Mouse (Mus musculus) embryo, embryonic 9.5 days (tissue): ENCODE measurements at regions not wholly inside any gene's neighbourhood (a gene's known extent, or its start where the extent isn't known, plus 50 kb on each side); places are given as distances from the start of the nearest gene placed in this dataset.

Experiments used
- DNase-seq: peaks from one replicate; pipeline ENCODE4 v3.0.0-alpha.2; 2017; ENCODE audit errors: extremely low spot score

DNA sequence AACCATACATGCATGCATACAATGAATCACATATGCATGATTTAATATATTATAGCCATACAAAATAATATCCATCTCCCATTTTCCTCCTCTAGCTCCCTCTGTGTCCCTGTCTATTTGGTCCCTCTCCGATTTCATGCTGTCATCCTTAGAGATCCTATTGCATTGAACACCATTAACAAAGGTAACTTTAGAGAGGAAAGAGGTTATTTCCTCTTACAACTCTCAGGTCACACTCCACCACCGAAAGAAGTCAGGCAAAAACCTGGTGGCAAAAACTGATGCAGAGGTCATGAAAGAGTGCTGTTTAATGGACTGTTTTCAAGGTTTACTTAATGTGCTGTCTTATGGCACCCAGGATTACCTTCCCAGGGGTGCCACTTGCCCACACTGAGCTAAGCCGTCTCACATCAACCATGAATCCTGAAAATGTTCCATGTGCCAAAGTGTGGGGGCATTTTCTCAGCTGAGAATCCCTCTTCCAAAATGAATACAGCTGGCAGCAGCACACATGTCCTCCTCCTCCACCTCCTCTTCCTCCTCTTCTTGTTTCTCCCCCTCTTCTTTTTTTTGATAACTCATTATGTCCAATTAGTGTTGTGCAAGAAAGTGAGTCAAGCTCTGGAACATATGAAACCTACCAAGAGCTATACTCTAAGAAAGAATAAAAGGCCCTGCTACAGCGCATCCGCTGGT is 212.4 kb downstream of the Efhb start:
- DNase-seq: no peak

DNA sequence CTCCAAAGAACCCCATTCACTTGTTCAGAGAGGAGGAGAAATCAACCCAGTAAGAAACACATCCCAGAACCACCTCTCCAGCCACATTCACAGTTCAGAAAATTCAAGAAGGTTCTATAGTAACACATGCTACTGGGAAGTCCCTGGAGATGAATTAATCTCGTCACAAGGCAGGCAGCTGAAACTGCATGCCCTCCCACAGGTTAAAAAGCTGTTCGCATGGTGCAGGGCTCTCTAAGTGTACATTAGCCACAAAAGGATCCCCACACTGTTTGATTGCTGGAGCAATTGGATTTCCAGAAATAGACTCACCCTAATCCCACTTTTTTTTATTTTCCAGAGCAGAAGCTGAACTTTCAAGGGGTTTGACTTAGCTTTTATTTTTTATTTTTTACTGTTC is 214.6 kb downstream of the Efhb start:
- DNase-seq: no peak

DNA sequence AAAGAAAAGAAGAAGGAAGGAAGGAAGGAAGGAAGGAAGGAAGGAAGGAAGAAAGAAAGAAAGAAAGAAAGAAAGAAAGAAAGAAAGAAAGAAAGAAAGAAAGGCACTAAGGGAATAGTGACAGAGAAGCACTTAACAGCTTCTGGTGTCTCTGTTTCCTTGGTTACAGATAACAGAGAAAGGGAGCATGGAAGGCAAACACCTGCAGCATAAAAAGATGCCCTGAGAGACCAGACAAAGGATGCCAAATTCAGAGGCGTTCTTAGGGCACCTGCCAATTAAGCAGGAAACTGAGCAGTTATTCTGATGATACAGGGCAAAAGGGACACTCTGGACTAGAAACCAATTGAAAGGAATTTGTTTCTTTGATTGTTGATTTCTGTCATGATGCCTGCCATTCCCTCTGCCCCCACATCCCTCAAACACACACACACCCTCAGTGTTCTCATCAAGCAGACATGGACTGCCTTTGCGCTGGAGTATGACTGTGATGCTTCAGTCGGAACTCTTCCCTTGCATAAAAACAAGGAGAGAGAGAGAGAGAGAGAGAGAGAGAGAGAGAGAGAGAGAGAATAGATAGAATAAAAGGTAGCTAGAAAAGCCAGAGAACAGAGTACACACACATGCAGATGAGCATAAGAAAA is 215.4 kb downstream of the Efhb start:
- DNase-seq: no peak

GRCm38 (mm10) chr17:53210416-53210772 is 252.7 kb downstream of the Efhb start:
- no peak for DNase-seq

- peak; percentile 5 for DNase-seq
These were observed 253.3 kb downstream of the Efhb start for GRCm38 (mm10) chr17:53209720-53210415.
